Mouse (Mus musculus) heart, postnatal 0 days (tissue): ENCODE data around the gene Khnyn. TPM values are rescaled to one million over a fixed set of nuclear protein-coding genes. Genes with fewer than 3 reads are reported as not detected.

Source experiments
- ATAC-seq: fragments of 200-750 bp; cut with Nextera tagmentation; 2 replicates; pipeline ENCODE4 v1.8.0; 2017; ENCODE audit warnings: low read depth, moderate number of reproducible peaks, moderate library complexity; ENCODE audit not compliant: insufficient read depth
- DNase-seq: peaks from one replicate; pipeline ENCODE4 v3.0.0-alpha.2; 2016; ENCODE audit warnings: low spot score
- H3K27ac ChIP-seq: fragments of 300-500 bp; sonication (generic); 2 replicates; pipeline ENCODE4 v1.5.1; 2014; ENCODE audit warnings: low read depth, mild to moderate bottlenecking
- H3K27me3 ChIP-seq: fragments of 300-500 bp; sonication (generic); 2 replicates; pipeline ENCODE4 v1.6.1; 2014; ENCODE audit warnings: low read length, mixed read lengths; ENCODE audit not compliant: control insufficient read depth, insufficient read depth
- H3K36me3 ChIP-seq: fragments of 300-500 bp; sonication (generic); replicated peaks from 2 replicates; pipeline ENCODE4 v1.6.1; 2014; ENCODE audit warnings: low read length, mixed read lengths; ENCODE audit not compliant: control insufficient read depth, insufficient read depth
- H3K4me1 ChIP-seq: fragments of 300-500 bp; sonication (generic); 2 replicates; pipeline ENCODE4 v1.6.1; 2014; ENCODE audit warnings: antibody characterized with exemption; ENCODE audit not compliant: control insufficient read depth, insufficient read depth
- H3K4me2 ChIP-seq: fragments of 300-500 bp; sonication (generic); 2 replicates; pipeline ENCODE4 v1.6.1; 2014; ENCODE audit warnings: low read depth, mild to moderate bottlenecking, low read length, moderate library complexity
- H3K4me3 ChIP-seq: fragments of 300-500 bp; sonication (generic); 2 replicates; pipeline ENCODE4 v1.5.1; 2014; ENCODE audit warnings: low read depth, low read length
- H3K9ac ChIP-seq: fragments of 300-500 bp; sonication (generic); replicated peaks from 2 replicates; pipeline ENCODE4 v1.6.1; 2014; ENCODE audit warnings: low read depth, low read length, mixed read lengths
- H3K9me3 ChIP-seq: fragments of 300-500 bp; sonication (generic); replicated peaks from 2 replicates; pipeline ENCODE4 v1.6.1; 2016; ENCODE audit warnings: low read length; ENCODE audit not compliant: control insufficient read depth
- CTCF ChIP-seq: IDR thresholded peaks from 2 replicates; pipeline ENCODE4 v1.5.1; 2016; ENCODE audit warnings: antibody characterized with exemption, control low read depth, low read depth
- EP300 ChIP-seq: IDR thresholded peaks from 2 replicates; pipeline ENCODE4 v1.6.1; 2016; ENCODE audit warnings: antibody characterized with exemption, low read depth
- WGBS: fragments of 180-500 bp; shearing (Covaris S2); extraction: QIAGEN DNeasy Blood & Tissue Kit; methylation state at CpG from one replicate; pipeline ENCODE4 v1.1.7; 2014; 5-methylcytosine and 5-hydroxymethylcytosine counted together
- polyA plus RNA-seq: library from polyadenylated mRNA; unstranded; fragments of >200 nt; fragmentation: Nextera tagmentation; extraction: Ambion mirVana; gene quantifications from 2 replicates; pipeline ENCODE4 v1.2.1, GENCODE M21; 2015
- total RNA-seq: library from RNA; depleted of rRNA; stranded (reverse); fragments of >200 nt; gene quantifications from 2 replicates; pipeline ENCODE4 v1.2.3, GENCODE M21; 2014; ENCODE audit warnings: low replicate concordance

Gene Khnyn
- total and polyA plus RNA-seq, 2 experiments from 2014 or later, result 5.0 to 19.5 TPM

DNA sequence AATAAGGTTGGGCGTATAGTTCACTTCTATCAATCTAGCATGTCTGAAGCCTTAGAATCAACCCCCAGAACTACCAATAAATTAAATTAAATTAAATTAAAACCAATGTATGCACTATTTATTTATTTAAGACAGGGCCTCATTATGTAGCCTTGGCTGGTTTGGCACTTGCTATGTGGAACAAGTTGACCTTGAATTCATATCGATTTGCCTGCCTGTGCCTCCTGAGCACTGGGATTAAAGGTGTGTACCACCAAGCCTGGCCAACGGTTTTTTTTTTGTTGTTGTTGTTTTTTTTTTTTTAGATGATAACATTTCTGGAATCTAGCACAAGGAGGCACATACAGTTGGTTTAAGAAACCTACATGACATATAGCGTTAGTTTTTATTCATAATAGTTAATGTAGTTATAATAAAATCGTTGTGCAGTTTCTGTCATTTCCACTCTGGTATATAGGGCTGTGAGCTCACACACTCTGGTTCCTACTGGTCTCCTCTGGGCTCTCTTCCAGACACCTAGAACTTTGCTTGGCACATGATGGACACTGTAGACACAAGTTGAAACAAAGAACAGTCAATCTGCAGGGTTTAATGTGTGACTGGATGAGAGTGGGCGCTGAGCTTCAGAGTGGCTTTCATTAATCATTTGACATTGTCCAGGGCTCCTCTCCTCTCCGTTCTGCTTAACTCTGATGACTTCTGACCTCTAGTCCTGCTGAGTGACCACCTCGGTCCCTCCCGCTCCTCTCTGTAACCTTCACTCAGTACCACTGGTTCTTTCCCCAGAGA lies 39.0 kb upstream of the Khnyn start:
- WGBS, result 59% methylated on average over 9 of the region's 9 CpGs
- Histone ChIP-seq H3K4me2 (no peak overlapping the region), H3K4me3 (no peak overlapping the region), H3K9me3 (no peaks in the 10 kb centered on the region), H3K27ac (no peak overlapping the region), H3K27me3 (no peaks in the 10 kb centered on the region), H3K4me1 (no peaks in the 10 kb centered on the region), H3K9ac (no peak overlapping the region), H3K36me3 (no peaks in the 10 kb centered on the region)
- ATAC-seq, result no peak
- no peak for DNase-seq
- no peak for TF ChIP-seq EP300
- no peak for TF ChIP-seq CTCF

DNA sequence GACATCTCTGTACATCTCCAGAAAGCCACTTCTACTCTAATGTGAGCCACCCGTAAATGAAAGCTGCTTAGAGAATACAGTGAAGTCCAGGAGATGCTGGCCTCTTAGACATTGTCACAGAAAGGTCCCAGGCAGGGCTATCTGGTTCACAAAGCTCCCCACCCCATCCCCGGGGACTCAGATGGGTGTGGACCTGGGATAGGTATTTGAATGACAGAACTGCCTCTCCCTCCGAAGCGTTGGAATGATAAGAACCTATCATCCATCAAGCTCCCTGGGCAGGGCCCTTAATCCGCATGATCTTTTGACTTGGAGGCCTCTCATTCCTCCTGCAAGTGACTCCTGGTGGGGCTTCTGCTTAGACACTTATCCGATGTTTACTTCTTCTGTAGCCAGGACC lies 33.9 kb upstream of the Khnyn start:
- H3K4me2 ChIP-seq, result no peak overlapping the region
- H3K9ac ChIP-seq, result no peak overlapping the region
- peaks cover 12% of the 10 kb centered on the region for H3K4me1 ChIP-seq
- DNase-seq (no peak), ATAC-seq (no peak)
- no peak overlapping the region for H3K27ac ChIP-seq
- no peaks in the 10 kb centered on the region for H3K9me3 ChIP-seq
- H3K36me3 ChIP-seq, result no peaks in the 10 kb centered on the region
- H3K4me3 ChIP-seq, result no peak overlapping the region
- TF ChIP-seq CTCF, result no peak
- no peak for TF ChIP-seq EP300
- no peaks in the 10 kb centered on the region for H3K27me3 ChIP-seq
- WGBS, result 51% methylated on average over 6 of the region's 6 CpGs

DNA sequence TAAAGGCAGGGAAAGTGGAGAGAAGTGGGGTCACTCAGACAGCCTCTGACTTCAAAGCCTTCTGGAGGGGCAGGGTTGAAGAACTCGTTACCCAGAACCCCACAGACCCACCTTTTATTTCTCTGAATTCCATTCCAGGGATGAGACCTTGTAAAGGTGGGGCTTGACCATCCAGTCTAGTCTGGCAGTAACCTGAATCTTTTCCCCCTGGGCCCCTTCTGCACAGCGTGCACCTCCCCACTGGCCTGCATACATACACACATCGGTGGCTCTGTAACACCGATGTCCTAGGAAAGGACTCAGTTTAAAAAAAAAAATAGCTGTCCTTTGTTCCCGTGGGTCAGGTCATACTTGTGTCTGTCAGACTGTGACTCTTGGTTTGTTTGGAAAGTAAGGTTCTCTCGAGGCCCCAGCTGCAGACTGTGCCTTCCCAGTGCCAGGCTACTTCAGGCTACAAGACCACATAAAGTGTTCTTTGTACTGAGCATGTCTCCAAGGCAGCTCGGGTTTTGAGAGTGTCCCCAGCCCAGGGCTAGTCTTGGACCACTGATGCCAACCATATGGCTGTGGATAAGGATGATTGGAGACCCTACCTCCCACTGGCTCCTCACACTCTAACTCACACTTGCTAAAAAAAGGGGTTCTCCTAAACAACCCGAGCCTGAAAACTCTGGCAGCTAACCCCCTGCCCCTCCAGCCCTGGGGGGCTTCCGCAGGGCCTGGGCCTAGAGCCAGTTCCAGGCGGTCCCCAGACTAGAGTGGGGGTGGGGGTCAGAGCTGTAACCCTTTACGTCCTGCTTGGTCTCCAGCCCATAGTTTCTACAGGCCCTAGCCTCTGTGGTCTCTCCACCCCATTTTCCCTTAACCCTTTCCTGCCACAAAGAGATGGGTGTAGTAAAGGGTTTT lies 31.8 kb upstream of the Khnyn start:
- WGBS, result 24% methylated on average over 11 of the region's 11 CpGs
- Histone ChIP-seq H3K4me3 (peak overlapping the region; percentile 79), H3K27me3 (no peaks in the 10 kb centered on the region), H3K9me3 (no peaks in the 10 kb centered on the region), H3K9ac (peak overlapping the region; percentile 74; the same call in 1 of the 2 replicates), H3K36me3 (no peaks in the 10 kb centered on the region; the same call in 1 of the 2 replicates), H3K4me2 (peak overlapping the region; percentile 80), H3K4me1 (peaks cover 31% of the 10 kb centered on the region), H3K27ac (peak overlapping the region; percentile 88)
- no peak for TF ChIP-seq EP300
- ATAC-seq, result 0 out of 2 replicates have a peak, but pooled peaks have one; percentile 21
- DNase-seq, result no peak

DNA sequence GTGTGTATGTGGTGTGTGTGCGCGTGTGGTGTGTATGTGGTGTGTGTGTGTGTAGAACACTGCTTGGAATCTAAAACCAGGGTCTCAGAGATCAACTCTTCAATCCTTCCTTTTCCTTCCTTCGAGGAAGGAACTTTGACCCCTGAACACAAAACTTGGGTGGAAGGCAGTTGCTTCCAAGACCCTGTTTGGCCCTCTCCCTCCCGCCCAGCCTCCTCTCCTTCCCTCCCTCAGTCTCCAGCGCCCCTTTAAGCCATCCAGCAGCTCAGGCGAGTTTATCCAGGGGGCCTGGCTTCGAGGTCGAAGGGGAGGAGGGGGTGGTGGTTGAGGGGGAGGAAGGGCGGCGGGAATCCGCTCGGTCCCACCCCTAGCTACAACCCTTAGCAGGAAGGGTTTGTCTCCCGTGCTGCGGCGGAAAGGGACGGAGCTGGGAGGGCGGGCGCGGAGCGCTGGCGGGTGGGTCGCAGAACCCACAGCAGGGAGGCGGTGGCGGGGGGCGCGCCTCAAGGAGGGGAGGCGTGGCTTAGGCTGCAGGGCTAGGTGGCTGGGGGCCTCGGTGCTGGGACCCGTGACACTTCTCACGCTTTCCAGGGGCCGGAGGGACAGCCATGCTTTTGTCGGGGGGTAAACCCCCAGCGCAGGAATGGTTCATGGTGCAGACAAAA lies 31.0 kb upstream of the Khnyn start, which contains the start of gene Nynrin:
Gene Nynrin (plus strand): TSS at position 390 of the 665 bp plus-strand sequence.
- 2% methylated on average over 33 of the region's 33 CpGs for WGBS
- Histone ChIP-seq H3K4me2 (peak within 1 kb of the TSS; percentile 80), H3K36me3 (no peaks in the 10 kb centered on the region; the same call in 1 of the 2 replicates), H3K27ac (peak within 1 kb of the TSS; percentile 88), H3K9me3 (no peaks in the 10 kb centered on the region), H3K4me1 (peaks cover 33% of the 10 kb centered on the region), H3K9ac (peak within 1 kb of the TSS; percentile 74), H3K4me3 (peak within 1 kb of the TSS; percentile 79), H3K27me3 (no peaks in the 10 kb centered on the region)
- ATAC-seq (peak; percentile 90), DNase-seq (peak; percentile 79)
- no peak; the same call in 1 of the 2 replicates for TF ChIP-seq EP300
- no peak for TF ChIP-seq CTCF

DNA sequence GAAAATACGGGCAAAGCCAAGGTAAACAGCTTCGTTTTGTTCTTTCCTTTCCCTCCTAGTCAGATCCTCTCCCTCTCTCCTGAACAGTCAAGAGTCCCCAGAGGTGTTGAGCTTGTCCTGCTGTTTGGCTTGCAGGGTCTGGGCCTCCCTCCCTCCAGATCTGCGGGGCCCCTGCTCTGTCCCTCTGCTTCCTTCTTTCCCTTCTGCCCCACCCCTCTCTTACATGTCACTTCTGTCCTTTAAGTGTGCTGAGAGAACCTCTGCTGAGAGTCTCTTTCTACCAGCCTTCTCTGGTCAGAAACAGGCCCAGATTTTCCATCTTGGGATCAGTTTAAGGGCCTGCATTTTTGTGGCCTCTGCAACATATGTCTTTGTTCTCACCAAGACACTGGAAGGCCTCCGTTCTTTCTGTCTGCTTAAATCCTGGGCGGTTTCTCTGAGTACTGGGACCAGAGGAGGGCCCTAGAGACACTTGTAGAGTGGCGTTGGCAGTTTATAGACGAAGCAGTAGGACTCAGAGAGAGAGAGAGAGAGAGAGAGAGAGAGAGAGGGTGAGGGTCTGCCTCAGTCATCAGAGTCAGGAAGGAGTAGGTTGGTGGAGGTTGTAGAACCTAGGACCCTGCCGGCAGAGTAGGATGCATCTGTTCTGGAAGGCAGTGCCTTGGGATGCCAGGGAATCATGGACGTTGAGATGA lies 30.2 kb upstream of the Khnyn start:
- Histone ChIP-seq H3K4me3 (peak overlapping the region; percentile 79), H3K9me3 (no peaks in the 10 kb centered on the region), H3K36me3 (no peaks in the 10 kb centered on the region; the same call in 1 of the 2 replicates), H3K27me3 (no peaks in the 10 kb centered on the region), H3K9ac (peak overlapping the region; percentile 74), H3K4me2 (peak overlapping the region; percentile 80), H3K4me1 (peaks cover 33% of the 10 kb centered on the region), H3K27ac (peak overlapping the region; percentile 88)
- ATAC-seq (no peak), DNase-seq (no peak)
- TF ChIP-seq EP300 (no peak), CTCF (no peak)
- WGBS, result 1% methylated on average over 9 of the region's 9 CpGs
